Mouse (Mus musculus) kidney, postnatal 0 days (tissue): ENCODE results near the gene Gimap4. TPM values are rescaled to one million over a fixed set of nuclear protein-coding genes. Genes with fewer than 3 reads are reported as not detected.

Experiments used
- ATAC-seq: fragments of 200-750 bp; cut with Nextera tagmentation; replicated peaks from 2 replicates; pipeline ENCODE4 v1.8.0; 2017; ENCODE audit warnings: low read depth, moderate number of reproducible peaks, moderate TSS enrichment, moderate library complexity; ENCODE audit not compliant: low FRiP score
- DNase-seq: peaks from one replicate; pipeline ENCODE4 v3.0.0-alpha.2; 2016; ENCODE audit warnings: low spot score
- H3K27ac ChIP-seq: fragments of 300-500 bp; sonication (generic); 2 replicates; pipeline ENCODE4 v1.5.1; 2014; ENCODE audit warnings: mild to moderate bottlenecking
- H3K27me3 ChIP-seq: fragments of 300-500 bp; sonication (generic); 2 replicates; pipeline ENCODE4 v1.6.1; 2014; ENCODE audit warnings: low read length, mixed read lengths; ENCODE audit not compliant: insufficient read depth
- H3K36me3 ChIP-seq: fragments of 300-500 bp; sonication (generic); 2 replicates; pipeline ENCODE4 v1.6.1; 2014; ENCODE audit warnings: low read length, mixed read lengths; ENCODE audit not compliant: insufficient read depth
- H3K4me1 ChIP-seq: fragments of 300-500 bp; sonication (generic); replicated peaks from 2 replicates; pipeline ENCODE4 v1.6.1; 2014; ENCODE audit warnings: antibody characterized with exemption, low read length, mixed read lengths; ENCODE audit not compliant: insufficient read depth
- H3K4me2 ChIP-seq: fragments of 300-500 bp; sonication (generic); 2 replicates; pipeline ENCODE4 v1.6.1; 2014; ENCODE audit warnings: mild to moderate bottlenecking, low read length, moderate library complexity, mixed read lengths
- H3K4me3 ChIP-seq: fragments of 300-500 bp; sonication (generic); replicated peaks from 2 replicates; pipeline ENCODE4 v1.5.1; 2014; ENCODE audit warnings: low read depth, low read length
- H3K9ac ChIP-seq: fragments of 300-500 bp; sonication (generic); 2 replicates; pipeline ENCODE4 v1.6.1; 2014; ENCODE audit warnings: low read depth, low read length
- H3K9me3 ChIP-seq: fragments of 300-500 bp; sonication (generic); replicated peaks from 2 replicates; pipeline ENCODE4 v1.6.1; 2016; ENCODE audit warnings: low read length, inconsistent platforms, mixed read lengths
- CTCF ChIP-seq: IDR thresholded peaks from 2 replicates; pipeline ENCODE4 v1.5.1; 2016; ENCODE audit warnings: antibody characterized with exemption, low read depth, mild to moderate bottlenecking, moderate library complexity
- WGBS: fragments of 180-500 bp; shearing (Covaris S2); extraction: QIAGEN DNeasy Blood & Tissue Kit; methylation state at CpG from one replicate; pipeline ENCODE4 v1.1.7; 2014; 5-methylcytosine and 5-hydroxymethylcytosine counted together
- polyA plus RNA-seq: library from polyadenylated mRNA; unstranded; fragments of >200 nt; fragmentation: Nextera tagmentation; extraction: Ambion mirVana; gene quantifications from 2 replicates; pipeline ENCODE4 v1.2.1, GENCODE M21; 2015

Gene Gimap4
- polyA plus RNA-seq, 1 experiment from 2014 or later = 71.3 TPM

DNA sequence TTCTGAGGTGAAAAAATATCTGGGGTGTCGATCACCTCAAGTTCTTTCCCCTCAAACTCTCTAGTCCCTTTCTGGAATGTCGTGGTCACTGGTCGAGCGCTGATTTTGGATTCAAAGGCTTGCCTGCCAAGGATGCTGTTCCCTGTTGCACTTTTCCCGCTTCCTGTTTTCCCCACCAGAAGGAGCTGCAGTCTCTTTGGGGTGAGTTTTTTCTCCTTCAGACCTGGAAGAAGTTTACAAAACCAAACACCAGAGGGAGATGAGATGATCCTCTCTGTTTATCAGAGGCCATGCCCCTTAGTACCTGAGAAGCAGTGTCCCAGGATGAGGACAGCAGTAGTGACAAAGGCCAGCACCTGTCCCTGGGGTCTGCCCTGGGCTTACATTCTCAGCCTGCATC lies 18.3 kb downstream of the Gimap4 start:
- H3K27me3 ChIP-seq = no peaks in the 10 kb centered on the region
- H3K4me3 ChIP-seq = no peak overlapping the region
- ATAC-seq (no peak), DNase-seq (no peak)
- no peak overlapping the region for H3K9ac ChIP-seq
- H3K4me2 ChIP-seq = no peak overlapping the region
- WGBS = 73% methylated on average over 5 of the region's 5 CpGs
- H3K27ac ChIP-seq = 0 out of 2 replicates have a peak overlapping the region, but pooled peaks have one; percentile 19
- no peaks in the 10 kb centered on the region for H3K9me3 ChIP-seq
- peaks cover 3% of the 10 kb centered on the region; the same call in 1 of the 2 replicates for H3K36me3 ChIP-seq
- peak; percentile 67 for TF ChIP-seq CTCF
- no peaks in the 10 kb centered on the region for H3K4me1 ChIP-seq

DNA sequence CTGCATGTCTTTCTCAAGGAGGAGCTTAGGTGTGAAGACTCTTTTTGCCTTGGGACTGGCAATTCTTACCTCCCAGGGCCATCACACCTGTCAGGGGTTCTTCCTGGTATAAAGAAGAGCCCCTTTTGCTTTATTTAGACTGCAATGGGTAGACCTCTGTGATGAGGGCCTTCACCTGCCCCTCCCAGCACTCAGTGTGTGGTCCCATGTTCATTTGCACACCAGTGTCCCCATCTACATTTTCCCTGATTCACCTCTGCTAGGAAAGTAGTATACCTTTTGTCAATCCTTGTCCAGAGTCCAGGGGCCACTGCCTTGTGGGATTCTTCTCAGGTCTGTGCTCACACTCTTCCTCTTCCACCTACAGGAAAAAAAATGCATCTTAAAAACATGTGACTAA lies 19.8 kb downstream of the Gimap4 start:
- no peaks in the 10 kb centered on the region for H3K9me3 ChIP-seq
- H3K4me3 ChIP-seq = no peak overlapping the region
- no peak overlapping the region for H3K9ac ChIP-seq
- H3K36me3 ChIP-seq = peaks cover 3% of the 10 kb centered on the region; the same call in 1 of the 2 replicates
- H3K4me1 ChIP-seq = no peaks in the 10 kb centered on the region
- H3K27me3 ChIP-seq = no peaks in the 10 kb centered on the region
- TF ChIP-seq CTCF = no peak
- no peak for DNase-seq
- no peak overlapping the region for H3K4me2 ChIP-seq
- no peak for ATAC-seq
- H3K27ac ChIP-seq = no peak overlapping the region

DNA sequence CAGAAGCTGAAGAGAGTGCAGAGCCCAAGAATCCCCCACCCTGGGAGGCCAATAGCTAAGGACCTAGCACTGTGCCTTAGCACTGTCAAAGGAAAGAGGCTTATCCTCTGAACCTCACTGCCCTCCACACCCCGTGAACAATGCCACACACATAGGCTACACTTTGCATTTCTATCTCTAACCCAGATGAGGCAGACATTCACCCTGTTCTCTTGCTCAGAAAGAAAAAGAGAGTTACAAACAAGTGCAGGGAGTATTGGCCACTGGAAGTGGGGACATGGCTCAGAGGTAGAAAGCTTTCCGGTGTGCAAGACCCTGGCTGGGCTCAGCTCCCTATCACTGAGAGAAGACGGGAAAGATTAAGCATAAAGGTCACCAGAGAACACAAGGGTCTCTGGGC lies 21.8 kb downstream of the Gimap4 start:
- Histone ChIP-seq H3K27ac (peak overlapping the region; percentile 57), H3K36me3 (peaks cover 3% of the 10 kb centered on the region; the same call in 1 of the 2 replicates), H3K4me1 (no peaks in the 10 kb centered on the region), H3K27me3 (no peaks in the 10 kb centered on the region), H3K4me2 (peak overlapping the region; percentile 19), H3K4me3 (peak overlapping the region; percentile 18), H3K9ac (no peak overlapping the region), H3K9me3 (no peaks in the 10 kb centered on the region)
- TF ChIP-seq CTCF = no peak
- ATAC-seq (no peak), DNase-seq (no peak)
- 49% methylated on average over 3 of the region's 3 CpGs for WGBS

DNA sequence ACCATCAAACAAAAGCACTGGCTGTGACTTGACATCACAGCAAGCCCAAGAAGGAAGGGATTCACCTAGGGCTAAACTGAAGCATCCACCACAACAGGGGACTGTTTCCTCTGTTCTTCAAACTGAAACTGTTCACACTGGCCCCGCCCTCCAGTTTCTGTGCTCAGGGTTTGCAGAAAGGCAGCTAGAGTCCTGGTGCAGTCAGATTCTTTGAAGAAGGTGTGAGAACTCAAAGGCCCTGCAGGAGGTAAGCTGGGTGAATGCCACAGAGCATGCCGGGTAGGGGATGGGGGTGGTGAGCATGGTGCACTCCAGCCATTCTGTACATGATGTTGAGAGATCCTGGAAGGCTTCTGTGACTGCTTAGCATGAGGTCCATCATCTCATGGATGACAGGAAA lies 34.1 kb downstream of the Gimap4 start, which contains the start of the genes Gm28053 and Gimap7:
Gene Gm28053, plus strand, starts transcription at position 153 of the 400 bp plus-strand sequence.
Gene Gimap7, plus strand, starts transcription at position 167 of the 400 bp plus-strand sequence.
- DNase-seq (no peak), ATAC-seq (no peak)
- TF ChIP-seq CTCF = no peak
- H3K4me3 ChIP-seq = no peak within 1 kb of the TSS
- WGBS = 59% methylated on average over 2 of the region's 2 CpGs
- H3K9me3 ChIP-seq = no peaks in the 10 kb centered on the region
- H3K27me3 ChIP-seq = no peaks in the 10 kb centered on the region
- H3K4me2 ChIP-seq = no peak within 1 kb of the TSS
- H3K27ac ChIP-seq = no peak within 1 kb of the TSS
- no peaks in the 10 kb centered on the region for H3K4me1 ChIP-seq
- H3K9ac ChIP-seq = no peak within 1 kb of the TSS
- no peaks in the 10 kb centered on the region for H3K36me3 ChIP-seq

DNA sequence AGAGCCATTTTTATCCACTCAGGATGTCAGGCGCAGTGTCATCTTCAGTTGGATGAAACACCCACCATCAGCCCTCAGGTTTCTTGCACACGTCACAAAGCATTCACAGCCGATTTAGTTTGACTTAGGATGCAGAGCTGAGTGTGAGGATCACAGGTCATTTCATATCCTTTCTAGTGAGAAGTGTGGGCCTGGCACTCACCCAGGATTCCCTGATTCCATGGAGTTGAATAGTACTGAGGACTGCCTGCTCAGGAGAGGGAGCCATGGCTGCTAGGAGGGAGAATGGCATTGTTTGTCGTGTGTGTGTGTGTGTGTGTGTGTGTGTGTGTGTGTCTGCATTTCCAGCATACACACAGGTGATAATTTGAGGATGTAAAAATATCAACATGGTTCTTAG lies 36.0 kb downstream of the Gimap4 start:
- Histone ChIP-seq H3K36me3 (no peaks in the 10 kb centered on the region), H3K27ac (no peak overlapping the region), H3K27me3 (no peaks in the 10 kb centered on the region), H3K4me3 (no peak overlapping the region), H3K9ac (no peak overlapping the region), H3K4me1 (no peaks in the 10 kb centered on the region), H3K4me2 (no peak overlapping the region), H3K9me3 (no peaks in the 10 kb centered on the region)
- DNase-seq (no peak), ATAC-seq (no peak)
- no peak for TF ChIP-seq CTCF
- WGBS = 82% methylated on average over 4 of the region's 4 CpGs

DNA sequence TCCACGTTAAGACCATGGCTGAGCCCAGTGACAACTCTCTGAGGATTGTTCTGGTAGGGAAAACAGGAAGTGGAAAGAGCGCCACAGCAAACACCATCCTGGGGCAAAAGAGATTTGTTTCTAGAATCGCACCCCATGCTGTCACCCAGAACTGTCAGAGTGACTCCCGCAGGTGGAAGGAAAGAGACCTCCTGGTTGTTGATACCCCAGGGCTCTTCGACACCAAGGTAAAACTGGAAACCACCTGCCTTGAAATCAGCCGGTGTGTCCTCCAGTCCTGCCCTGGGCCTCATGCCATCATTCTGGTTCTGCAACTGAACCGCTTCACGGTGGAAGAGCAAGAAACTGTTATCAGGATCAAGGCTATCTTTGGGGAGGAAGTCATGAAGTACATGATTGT lies 39.1 kb downstream of the Gimap4 start:
- TF ChIP-seq CTCF = no peak
- Histone ChIP-seq H3K9me3 (no peaks in the 10 kb centered on the region), H3K4me1 (no peaks in the 10 kb centered on the region), H3K4me3 (no peak overlapping the region), H3K4me2 (no peak overlapping the region), H3K27ac (no peak overlapping the region), H3K9ac (no peak overlapping the region), H3K27me3 (no peaks in the 10 kb centered on the region), H3K36me3 (no peaks in the 10 kb centered on the region)
- no peak for DNase-seq
- 78% methylated on average over 8 of the region's 8 CpGs for WGBS
- ATAC-seq = no peak

DNA sequence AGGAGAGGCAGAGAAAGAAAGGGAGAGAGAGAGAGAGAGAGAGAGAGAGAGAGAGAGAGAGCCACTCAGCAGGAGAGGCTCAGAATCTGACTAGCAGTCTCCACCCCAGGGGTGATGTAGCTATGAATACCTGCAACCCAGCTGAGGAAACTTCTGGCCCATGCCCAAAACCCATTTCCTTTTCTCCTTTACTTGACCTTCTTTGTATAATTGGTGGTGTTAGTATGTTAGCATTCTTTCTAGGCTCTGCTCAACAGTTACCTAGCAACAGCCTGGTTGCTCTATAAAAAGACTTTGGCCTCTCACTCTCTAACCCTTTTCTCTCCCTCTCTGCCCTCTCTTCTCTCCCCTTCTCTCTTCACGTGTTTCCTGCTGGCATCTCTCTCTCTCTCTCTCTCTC lies 41.1 kb downstream of the Gimap4 start:
- Histone ChIP-seq H3K27ac (peak overlapping the region; percentile 55), H3K4me3 (no peak overlapping the region), H3K9me3 (no peaks in the 10 kb centered on the region), H3K36me3 (no peaks in the 10 kb centered on the region), H3K27me3 (no peaks in the 10 kb centered on the region), H3K4me1 (no peaks in the 10 kb centered on the region), H3K9ac (no peak overlapping the region), H3K4me2 (no peak overlapping the region)
- DNase-seq (peak; percentile 82), ATAC-seq (peak; percentile 86)
- whole genome bisulfite sequencing = 0% methylated on average over 1 of the region's 1 CpGs
- no peak for TF ChIP-seq CTCF
